Mouse (Mus musculus): ENCODE measurements around the gene Olfr193. TPM values are rescaled to one million over a fixed set of nuclear protein-coding genes. Genes with fewer than 3 reads are reported as not detected.
"Not testable (repeated sequence)": the region's sequence is repeated elsewhere in the genome, so short reads cannot be mapped to it uniquely, and the experiment has no call there.

The Olfr193 gene
- not detected in 2 replicates for total RNA-seq (2014; fragmentation: Nextera tagmentation)
- not detected in 2 replicates for total RNA-seq (2017)

GRCm38 (mm10) chr16:59111781-59112180, at the start of gene Olfr193:
Gene Olfr193 (minus strand): TSS chr16:59111881.
- no peak for ATAC-seq (replicated peaks; ENCODE audit: poor library complexity, severe bottlenecking)

DNA sequence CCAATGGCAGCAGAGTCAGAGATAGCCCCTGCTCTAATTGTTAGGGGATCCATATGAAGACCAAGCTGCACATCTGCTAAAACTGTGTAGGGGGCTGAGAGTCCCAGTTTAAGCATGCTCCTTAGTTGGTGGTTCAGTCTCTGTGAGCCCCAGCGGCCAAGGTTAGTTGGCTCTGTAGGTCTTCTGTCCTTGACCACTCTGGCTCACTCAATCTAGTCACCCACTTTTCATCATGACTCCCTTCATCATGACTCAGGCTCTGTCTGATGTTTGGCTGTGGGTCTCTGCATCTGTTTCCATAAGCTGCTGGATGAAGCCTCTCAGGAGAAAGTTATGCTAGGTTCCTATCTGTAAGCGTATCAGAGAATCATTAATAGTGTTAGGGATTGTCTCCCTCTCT, 40.3 kb upstream of the Olfr193 start:
- no peak for ATAC-seq (replicated peaks; ENCODE audit: poor library complexity, severe bottlenecking)

DNA sequence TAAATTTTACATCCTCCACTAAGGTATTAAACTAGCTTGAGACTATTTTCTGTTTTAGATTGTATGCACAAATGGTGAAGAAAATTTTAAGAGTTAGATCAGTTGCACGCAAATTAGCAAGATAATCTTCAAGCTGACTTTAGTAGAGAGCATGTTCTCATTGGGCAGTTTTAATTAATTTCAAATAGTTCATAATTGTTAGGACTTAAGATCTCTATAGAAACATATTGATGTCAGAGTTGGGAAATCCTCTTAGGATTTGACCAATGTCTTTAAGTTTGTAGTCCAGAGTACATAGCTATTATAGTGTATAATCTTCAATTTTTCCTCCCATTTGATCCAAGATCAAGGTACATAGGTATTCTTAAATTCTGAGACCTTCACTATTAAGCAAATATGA, 35.1 kb upstream of the Olfr193 start, which contains the start of gene Olfr195:
Gene Olfr195 (plus strand): TSS at position 301 of the 400 bp plus-strand sequence.
- ATAC-seq (replicated peaks; ENCODE audit: poor library complexity, severe bottlenecking): no peak

GRCm38 (mm10) chr16:59141105-59141504, 29.4 kb upstream of the Olfr193 start:
- ATAC-seq (replicated peaks; ENCODE audit: poor library complexity, severe bottlenecking): no peak

DNA sequence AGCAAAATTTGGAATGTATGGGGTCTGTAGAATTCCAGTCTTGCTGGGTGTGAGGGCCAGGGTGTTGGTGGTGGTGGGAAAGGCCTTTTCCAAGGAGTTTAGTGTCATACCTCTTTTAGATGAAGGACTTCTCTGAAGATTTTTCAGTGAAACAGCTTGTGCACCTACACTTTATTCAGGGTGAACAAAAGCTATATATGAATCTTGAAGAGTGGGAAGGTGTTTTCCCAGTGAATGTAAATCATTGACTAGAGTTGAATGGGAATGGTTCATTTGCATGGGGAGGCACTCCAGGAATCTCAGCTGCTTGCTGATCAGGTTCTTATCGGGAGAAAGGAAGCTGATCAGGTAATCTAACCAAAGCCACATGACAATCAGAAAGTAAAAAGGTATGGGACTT, 19.1 kb upstream of the Olfr193 start:
- no peak for ATAC-seq (replicated peaks; ENCODE audit: poor library complexity, severe bottlenecking)

GRCm38 (mm10) chr16:59120969-59121368, 9.3 kb upstream of the Olfr193 start, which contains the start of gene Olfr194:
Gene Olfr194 (minus strand): TSS chr16:59121069.
- ATAC-seq (replicated peaks; ENCODE audit: poor library complexity, severe bottlenecking): no peak

DNA sequence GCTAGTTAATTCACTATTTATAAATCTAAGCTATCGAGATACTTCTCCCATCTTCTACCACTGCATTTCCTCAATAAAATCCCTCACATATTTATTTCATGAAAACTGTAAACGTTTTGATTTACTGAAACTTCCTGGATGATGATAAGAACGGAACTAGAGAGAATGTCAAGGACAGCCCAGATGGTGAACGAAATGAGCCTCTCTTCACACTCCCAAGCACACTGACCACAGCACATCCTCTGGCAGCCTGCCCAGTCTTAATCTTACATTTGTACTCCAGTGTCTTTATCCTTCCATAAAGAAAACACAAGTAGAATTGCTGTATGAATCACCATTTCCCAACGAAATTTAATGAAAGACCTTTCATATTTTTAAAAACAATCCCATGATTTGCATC, 3.2 kb downstream of the Olfr193 start:
- ATAC-seq (replicated peaks; ENCODE audit: poor library complexity, severe bottlenecking): not testable (repeated sequence)

GRCm38 (mm10) chr16:59105312-59105711, 6.4 kb downstream of the Olfr193 start:
- no peak for ATAC-seq (replicated peaks; ENCODE audit: poor library complexity, severe bottlenecking)

- ATAC-seq (replicated peaks; ENCODE audit: poor library complexity, severe bottlenecking): not testable (repeated sequence)
Measured at GRCm38 (mm10) chr16:59089722-59090121, 22.0 kb downstream of the Olfr193 start, which contains the start of gene Olfr191. Gene Olfr191 (minus strand): TSS chr16:59089822.

DNA sequence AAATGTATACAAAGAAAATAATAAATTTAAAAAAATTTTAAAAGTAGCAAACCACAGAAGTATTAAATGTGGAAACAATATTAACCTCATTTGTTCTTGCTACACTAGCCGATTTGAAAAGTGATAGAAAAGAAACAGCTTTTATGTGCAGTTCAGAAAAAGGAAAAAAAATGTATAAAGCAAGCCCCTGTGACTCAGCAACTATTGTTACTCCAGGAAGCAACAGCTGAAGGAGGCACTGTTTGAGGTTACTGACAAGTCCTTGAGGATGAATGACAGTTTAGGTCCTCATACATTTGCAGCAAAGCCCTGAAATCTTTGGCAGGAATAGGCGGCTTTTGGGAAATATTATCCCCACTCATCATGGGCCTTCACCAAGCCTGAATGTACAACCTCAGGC, 30.6 kb downstream of the Olfr193 start:
- not testable (repeated sequence) for ATAC-seq (replicated peaks; ENCODE audit: poor library complexity, severe bottlenecking)

- ATAC-seq (replicated peaks; ENCODE audit: poor library complexity, severe bottlenecking): no peak
Measured at GRCm38 (mm10) chr16:59077905-59078304, 33.8 kb downstream of the Olfr193 start, which contains the start of gene Olfr190. Gene Olfr190 (minus strand): TSS chr16:59078005.

DNA sequence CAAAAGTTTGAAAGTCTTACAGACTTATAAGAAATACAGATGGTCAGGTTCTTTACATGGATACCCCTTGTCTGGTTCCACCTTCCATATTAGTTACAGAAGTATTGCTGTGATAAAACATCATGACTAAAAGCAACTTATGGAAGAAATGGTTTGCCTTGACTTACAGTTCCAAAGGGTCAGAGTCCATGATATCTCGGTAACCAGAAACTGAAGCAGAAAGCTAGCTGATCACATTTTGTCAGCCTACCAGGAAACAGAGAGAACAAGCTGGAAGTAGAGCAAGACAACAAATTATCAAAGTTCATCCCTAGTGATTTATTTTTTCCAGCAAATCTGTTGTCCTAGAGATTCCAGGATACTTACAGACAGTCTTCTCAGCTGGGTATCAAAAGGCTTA, 38.2 kb downstream of the Olfr193 start:
- no peak for ATAC-seq (replicated peaks; ENCODE audit: poor library complexity, severe bottlenecking)

- ATAC-seq (replicated peaks; ENCODE audit: poor library complexity, severe bottlenecking): no peak
Measured at GRCm38 (mm10) chr16:59071755-59072154, 39.9 kb downstream of the Olfr193 start.

- not testable (repeated sequence) for ATAC-seq (replicated peaks; ENCODE audit: poor library complexity, severe bottlenecking)
Measured at GRCm38 (mm10) chr16:59062411-59062810, 49.3 kb downstream of the Olfr193 start.

Other genes with a start within 250 kb of the Olfr193 start
- gene Olfr177, start 237.1 kb downstream of the Olfr193 start, total RNA-seq (2014; fragmentation: Nextera tagmentation): not detected in 2 replicates
- gene Olfr177, start 237.1 kb downstream of the Olfr193 start, total RNA-seq (2017): not detected in 2 replicates
- not detected in 2 replicates for gene Olfr178, start 219.8 kb downstream of the Olfr193 start, total RNA-seq (2014; fragmentation: Nextera tagmentation)
- not detected in 2 replicates for gene Olfr178, start 219.8 kb downstream of the Olfr193 start, total RNA-seq (2017)
- not detected in 2 replicates for gene Olfr181, start 183.1 kb downstream of the Olfr193 start, total RNA-seq (2014; fragmentation: Nextera tagmentation)
- not detected in 2 replicates for gene Olfr181, start 183.1 kb downstream of the Olfr193 start, total RNA-seq (2017)
- gene Olfr180, start 182.5 kb downstream of the Olfr193 start, total RNA-seq (2014; fragmentation: Nextera tagmentation): not detected in 2 replicates
- gene Olfr180, start 182.5 kb downstream of the Olfr193 start, total RNA-seq (2017): not detected in 2 replicates
- not detected in 2 replicates for gene Olfr183, start 116.5 kb downstream of the Olfr193 start, total RNA-seq (2014; fragmentation: Nextera tagmentation)
- not detected in 2 replicates for gene Olfr183, start 116.5 kb downstream of the Olfr193 start, total RNA-seq (2017)
- gene Olfr186, start 81.6 kb downstream of the Olfr193 start, total RNA-seq (2014; fragmentation: Nextera tagmentation): not detected in 2 replicates
- gene Olfr186, start 81.6 kb downstream of the Olfr193 start, total RNA-seq (2017): not detected in 2 replicates
- gene Olfr187, start 72.1 kb downstream of the Olfr193 start, total RNA-seq (2014; fragmentation: Nextera tagmentation): not detected in 2 replicates
- gene Olfr187, start 72.1 kb downstream of the Olfr193 start, total RNA-seq (2017): not detected in 2 replicates
- not detected in 2 replicates for gene Olfr190, start 33.9 kb downstream of the Olfr193 start, total RNA-seq (2014; fragmentation: Nextera tagmentation)
- not detected in 2 replicates for gene Olfr190, start 33.9 kb downstream of the Olfr193 start, total RNA-seq (2017)
- not detected in 2 replicates for gene Olfr191, start 22.1 kb downstream of the Olfr193 start, total RNA-seq (2014; fragmentation: Nextera tagmentation)
- gene Olfr191, start 22.1 kb downstream of the Olfr193 start, total RNA-seq (2017): not detected in 2 replicates
- gene Olfr194, start 9.2 kb upstream of the Olfr193 start, total RNA-seq (2014; fragmentation: Nextera tagmentation): not detected in 2 replicates
- not detected in 2 replicates for gene Olfr194, start 9.2 kb upstream of the Olfr193 start, total RNA-seq (2017)
- not detected in 2 replicates for gene Olfr195, start 35.2 kb upstream of the Olfr193 start, total RNA-seq (2014; fragmentation: Nextera tagmentation)
- not detected in 2 replicates for gene Olfr195, start 35.2 kb upstream of the Olfr193 start, total RNA-seq (2017)
- not detected in 2 replicates for gene Olfr196, start 58.6 kb upstream of the Olfr193 start, total RNA-seq (2014; fragmentation: Nextera tagmentation)
- gene Olfr196, start 58.6 kb upstream of the Olfr193 start, total RNA-seq (2017): not detected in 2 replicates
- gene Olfr198, start 91.7 kb upstream of the Olfr193 start, total RNA-seq (2014; fragmentation: Nextera tagmentation): not detected in 2 replicates
- gene Olfr198, start 91.7 kb upstream of the Olfr193 start, total RNA-seq (2017): not detected in 2 replicates
- not detected in 2 replicates for gene Olfr199, start 107.9 kb upstream of the Olfr193 start, total RNA-seq (2014; fragmentation: Nextera tagmentation)
- not detected in 2 replicates for gene Olfr199, start 107.9 kb upstream of the Olfr193 start, total RNA-seq (2017)
- gene Olfr201, start 160.8 kb upstream of the Olfr193 start, total RNA-seq (2014; fragmentation: Nextera tagmentation): not detected in 2 replicates
- gene Olfr201, start 160.8 kb upstream of the Olfr193 start, total RNA-seq (2017): not detected in 2 replicates
- gene Olfr202, start 174.9 kb upstream of the Olfr193 start, total RNA-seq (2014; fragmentation: Nextera tagmentation): not detected in 2 replicates
- not detected in 2 replicates for gene Olfr202, start 174.9 kb upstream of the Olfr193 start, total RNA-seq (2017)
- gene Olfr203, start 187.0 kb upstream of the Olfr193 start, total RNA-seq (2014; fragmentation: Nextera tagmentation): not detected in 2 replicates
- not detected in 2 replicates for gene Olfr203, start 187.0 kb upstream of the Olfr193 start, total RNA-seq (2017)
- gene Olfr204, start 206.4 kb upstream of the Olfr193 start, total RNA-seq (2014; fragmentation: Nextera tagmentation): not detected in 2 replicates
- not detected in 2 replicates for gene Olfr204, start 206.4 kb upstream of the Olfr193 start, total RNA-seq (2017)
- not detected in 2 replicates for gene Olfr205, start 219.3 kb upstream of the Olfr193 start, total RNA-seq (2014; fragmentation: Nextera tagmentation)
- gene Olfr205, start 219.3 kb upstream of the Olfr193 start, total RNA-seq (2017): not detected in 2 replicates
- not detected in 2 replicates for gene Olfr206, start 237.4 kb upstream of the Olfr193 start, total RNA-seq (2014; fragmentation: Nextera tagmentation)
- not detected in 2 replicates for gene Olfr206, start 237.4 kb upstream of the Olfr193 start, total RNA-seq (2017)

All from granulocyte monocyte progenitor cell, adult 5-6 weeks (primary cell).